19 mouse cellular contexts compared by ENCODE assay signal in genomic region chr7:79079212-79079611, GRCm38 (mm10). TPM values are rescaled to one million over a fixed set of nuclear protein-coding genes. Genes with fewer than 3 reads are reported as not detected.
DNase-seq lines count a peak whose midpoint lies in the region; ATAC-seq and TF ChIP-seq lines count a peak whose summit lies in the region.
"Had no signal": no experiment of that assay in that cellular context is flagged by ENCODE, and none has a peak within 500 bp of the region (broad histone marks: within the 10 kb centered on the region; RNA-seq: fewer than 3 reads in every experiment).

No protein-coding gene starts in this region.

- no peak overlapping the region for H3K4me3 ChIP-seq in forebrain, embryonic 14.5 days (ENCODE audit: low read depth, low read length)
- H3K4me3 ChIP-seq in forebrain, embryonic 10.5 days: no peak overlapping the region
- H3K4me3 ChIP-seq in hindbrain, postnatal 0 days (ENCODE audit: low read length): no peak overlapping the region
- no peak overlapping the region for H3K4me3 ChIP-seq in hindbrain, embryonic 10.5 days
- no peak overlapping the region for H3K4me3 ChIP-seq in limb, embryonic 15.5 days
- H3K4me3 ChIP-seq in limb, embryonic 10.5 days: no peak overlapping the region
- H3K4me3 ChIP-seq: embryonic facial prominence, embryonic 12.5 days; heart, embryonic 13.5 days; hindbrain, embryonic 12.5 days had no signal

- H3K9me3 ChIP-seq in forebrain, embryonic 14.5 days (replicated peaks; ENCODE audit: control insufficient read depth, low read length): no peaks in the 10 kb centered on the region
- no peaks in the 10 kb centered on the region for H3K9me3 ChIP-seq in forebrain, embryonic 10.5 days
- H3K9me3 ChIP-seq in hindbrain, postnatal 0 days (ENCODE audit: low read length): no peaks in the 10 kb centered on the region
- H3K9me3 ChIP-seq in hindbrain, embryonic 10.5 days: no peaks in the 10 kb centered on the region
- H3K9me3 ChIP-seq in limb, embryonic 15.5 days: no peaks in the 10 kb centered on the region
- no peaks in the 10 kb centered on the region for H3K9me3 ChIP-seq in limb, embryonic 10.5 days (replicated peaks)
- H3K9me3 ChIP-seq: embryonic facial prominence, embryonic 12.5 days; heart, embryonic 13.5 days; hindbrain, embryonic 12.5 days had no signal

- no peaks in the 10 kb centered on the region for H3K4me1 ChIP-seq in forebrain, embryonic 14.5 days (ENCODE audit: control insufficient read depth, insufficient read depth, low read length)
- no peaks in the 10 kb centered on the region for H3K4me1 ChIP-seq in forebrain, embryonic 10.5 days
- no peaks in the 10 kb centered on the region for H3K4me1 ChIP-seq in hindbrain, postnatal 0 days (ENCODE audit: insufficient read depth, low read length)
- H3K4me1 ChIP-seq in hindbrain, embryonic 10.5 days (replicated peaks): 0 out of 2 replicates have a peak, but pooled peaks cover 4% of the 10 kb centered on the region
- H3K4me1 ChIP-seq in limb, embryonic 15.5 days: 0 out of 2 replicates have a peak, but pooled peaks cover 5% of the 10 kb centered on the region
- no peaks in the 10 kb centered on the region for H3K4me1 ChIP-seq in limb, embryonic 10.5 days
- H3K4me1 ChIP-seq: embryonic facial prominence, embryonic 12.5 days; heart, embryonic 13.5 days; hindbrain, embryonic 12.5 days had no signal

- no peak for ATAC-seq in forebrain, embryonic 14.5 days
- ATAC-seq in hindbrain, postnatal 0 days: 0 out of 2 replicates have a peak, but pooled peaks have one; percentile 15
- ATAC-seq in limb, embryonic 15.5 days (ENCODE audit: insufficient number of reproducible peaks, low FRiP score, low TSS enrichment, low read depth): no peak
- ATAC-seq: hindbrain, embryonic 16.5 days had no signal

- H3K4me2 ChIP-seq in forebrain, embryonic 14.5 days (ENCODE audit: low read length): no peak overlapping the region
- H3K4me2 ChIP-seq in hindbrain, postnatal 0 days (ENCODE audit: low read depth, low read length): no peak overlapping the region
- H3K4me2 ChIP-seq in limb, embryonic 15.5 days: no peak overlapping the region
- H3K4me2 ChIP-seq: embryonic facial prominence, embryonic 12.5 days; heart, embryonic 13.5 days; hindbrain, embryonic 12.5 days had no signal

- no peaks in the 10 kb centered on the region for H3K27me3 ChIP-seq in forebrain, embryonic 14.5 days (replicated peaks; ENCODE audit: control insufficient read depth, insufficient read depth, low read length)
- no peaks in the 10 kb centered on the region; the same call in 1 of the 2 replicates for H3K27me3 ChIP-seq in forebrain, embryonic 10.5 days (ENCODE audit: poor library complexity, severe bottlenecking)
- no peaks in the 10 kb centered on the region for H3K27me3 ChIP-seq in hindbrain, postnatal 0 days (ENCODE audit: insufficient read depth, low read length)
- peaks cover 9% of the 10 kb centered on the region; the same call in 1 of the 2 replicates for H3K27me3 ChIP-seq in hindbrain, embryonic 10.5 days (ENCODE audit: insufficient read depth, poor library complexity, severe bottlenecking)
- no peaks in the 10 kb centered on the region for H3K27me3 ChIP-seq in limb, embryonic 15.5 days
- no peaks in the 10 kb centered on the region for H3K27me3 ChIP-seq in limb, embryonic 10.5 days (ENCODE audit: low read depth, poor library complexity, severe bottlenecking)
- H3K27me3 ChIP-seq: embryonic facial prominence, embryonic 12.5 days; hindbrain, embryonic 12.5 days had no signal

- WGBS in forebrain, embryonic 14.5 days: 55% methylated on average over 3 of the region's 3 CpGs
- WGBS in forebrain, embryonic 10.5 days: 81% methylated on average over 3 of the region's 3 CpGs
- 40% methylated on average over 3 of the region's 3 CpGs for WGBS in hindbrain, postnatal 0 days
- WGBS in hindbrain, embryonic 10.5 days: 71% methylated on average over 3 of the region's 3 CpGs
- 64% methylated on average over 3 of the region's 3 CpGs for WGBS in limb, embryonic 15.5 days
- 77% methylated on average over 3 of the region's 3 CpGs for WGBS in limb, embryonic 10.5 days

- no peaks in the 10 kb centered on the region for H3K36me3 ChIP-seq in forebrain, embryonic 14.5 days (ENCODE audit: control insufficient read depth, insufficient read depth, low read length)
- no peaks in the 10 kb centered on the region for H3K36me3 ChIP-seq in forebrain, embryonic 10.5 days (replicated peaks)
- no peaks in the 10 kb centered on the region for H3K36me3 ChIP-seq in hindbrain, postnatal 0 days (ENCODE audit: insufficient read depth, low read length)
- H3K36me3 ChIP-seq in hindbrain, embryonic 10.5 days: no peaks in the 10 kb centered on the region
- no peaks in the 10 kb centered on the region for H3K36me3 ChIP-seq in limb, embryonic 15.5 days
- H3K36me3 ChIP-seq in limb, embryonic 10.5 days: no peaks in the 10 kb centered on the region
- H3K36me3 ChIP-seq: embryonic facial prominence, embryonic 12.5 days; heart, embryonic 13.5 days; hindbrain, embryonic 12.5 days had no signal

- no peak overlapping the region for H3K9ac ChIP-seq in forebrain, embryonic 14.5 days (ENCODE audit: low read length)
- no peak overlapping the region for H3K9ac ChIP-seq in hindbrain, postnatal 0 days (replicated peaks; ENCODE audit: low read length)
- H3K9ac ChIP-seq in limb, embryonic 15.5 days: no peak overlapping the region
- H3K9ac ChIP-seq: embryonic facial prominence, embryonic 12.5 days; heart, embryonic 13.5 days; hindbrain, embryonic 12.5 days had no signal

- peak; percentile 39 for DNase-seq in forebrain, embryonic 14.5 days (ENCODE audit: low spot score)
- DNase-seq in forebrain, embryonic 10.5 days (ENCODE audit: extremely low spot score, low spot score): no peak
- DNase-seq in hindbrain, postnatal 0 days (ENCODE audit: low spot score): peak; percentile 53
- no peak for DNase-seq in hindbrain, embryonic 10.5 days (ENCODE audit: low spot score)
- DNase-seq in limb, embryonic 10.5 days (ENCODE audit: low spot score): no peak
- DNase-seq in kidney, postnatal 14 days: no peak
- DNase-seq: adrenal gland, adult 2 months; adrenal gland, postnatal 25 days; cerebellum, adult 11 months; cerebellum, adult 9-11 months; gastrocnemius, postnatal 36 days; heart, adult 11 months; heart, postnatal 36 days; kidney, adult 11 months had no signal

- no peak for TF ChIP-seq CTCF in hindbrain, postnatal 0 days (IDR thresholded peaks at IDR 0.05; ENCODE audit: low read depth)

- H3K27ac ChIP-seq in forebrain, embryonic 14.5 days (ENCODE audit: low read depth, low read length): no peak overlapping the region
- H3K27ac ChIP-seq in forebrain, embryonic 10.5 days: no peak overlapping the region
- no peak overlapping the region for H3K27ac ChIP-seq in hindbrain, postnatal 0 days
- H3K27ac ChIP-seq in hindbrain, embryonic 10.5 days: no peak overlapping the region
- H3K27ac ChIP-seq in limb, embryonic 15.5 days: 0 out of 2 replicates have a peak overlapping the region, but pooled peaks have one; percentile 48
- H3K27ac ChIP-seq in limb, embryonic 10.5 days: no peak overlapping the region
- H3K27ac ChIP-seq: embryonic facial prominence, embryonic 12.5 days; heart, embryonic 13.5 days; hindbrain, embryonic 12.5 days had no signal

RNA-seq across cellular contexts. Expression of gene Acan, which starts 25.9 kb away (rescaled TPM):
- polyA plus RNA-seq in forebrain, embryonic 14.5 days (2014; fragmentation: Nextera tagmentation; extraction: Ambion mirVana): 0.04 and 0.09 TPM in 2 replicates
- polyA plus RNA-seq in forebrain, embryonic 10.5 days (2016; fragmentation: Nextera tagmentation; extraction: Ambion mirVana): 0.04 and 0.26 TPM in 2 replicates
- 3.2 and 3.8 TPM in 2 replicates for total RNA-seq in hindbrain, postnatal 0 days (2014; rRNA removed)
- 0.42 and 0.51 TPM in 2 replicates for polyA plus RNA-seq in hindbrain, postnatal 0 days (2015; fragmentation: Nextera tagmentation; extraction: Ambion mirVana)
- 0.10 and 0.12 TPM in 2 replicates for polyA plus RNA-seq in hindbrain, embryonic 10.5 days (2016; fragmentation: Nextera tagmentation; extraction: Ambion mirVana)
- polyA plus RNA-seq in limb, embryonic 15.5 days (2015; fragmentation: Nextera tagmentation; extraction: Ambion mirVana): 46.9 and 52.7 TPM in 2 replicates
- polyA plus RNA-seq in limb, embryonic 10.5 days (2016; fragmentation: Nextera tagmentation; extraction: Ambion mirVana): 0.06 and 0.29 TPM in 2 replicates

RNA-seq across cellular contexts. Expression of gene Hapln3, which starts 51.6 kb away (rescaled TPM):
- 2.1 and 2.7 TPM in 2 replicates for polyA plus RNA-seq in forebrain, embryonic 14.5 days (2014; fragmentation: Nextera tagmentation; extraction: Ambion mirVana)
- polyA plus RNA-seq in forebrain, embryonic 10.5 days (2016; fragmentation: Nextera tagmentation; extraction: Ambion mirVana): 2.1 and 3.6 TPM in 2 replicates
- 5.7 and 10.0 TPM in 2 replicates for total RNA-seq in hindbrain, postnatal 0 days (2014; rRNA removed)
- polyA plus RNA-seq in hindbrain, postnatal 0 days (2015; fragmentation: Nextera tagmentation; extraction: Ambion mirVana): 2.2 and 2.5 TPM in 2 replicates
- polyA plus RNA-seq in hindbrain, embryonic 10.5 days (2016; fragmentation: Nextera tagmentation; extraction: Ambion mirVana): 2.3 and 2.9 TPM in 2 replicates
- 1.2 and 1.8 TPM in 2 replicates for polyA plus RNA-seq in limb, embryonic 15.5 days (2015; fragmentation: Nextera tagmentation; extraction: Ambion mirVana)
- 1.9 and 2.3 TPM in 2 replicates for polyA plus RNA-seq in limb, embryonic 10.5 days (2016; fragmentation: Nextera tagmentation; extraction: Ambion mirVana)

Comparison
In these comparisons a context has a peak if more than half of its experiments do, and no peak if none do; other contexts are left out.
1. DNase-seq: peak in forebrain, embryonic 14.5 days (single experiment) and hindbrain, postnatal 0 days (single experiment); none in forebrain, embryonic 10.5 days (single experiment), hindbrain, embryonic 10.5 days (single experiment), limb, embryonic 10.5 days (single experiment) and kidney, postnatal 14 days (single experiment).
2. RNA of gene Acan, which starts 25.9 kb away (polyA plus RNA-seq): 46.9 to 52.7 TPM in limb, embryonic 15.5 days; 0.42 to 0.51 TPM in hindbrain, postnatal 0 days, 0.06 to 0.29 TPM in limb, embryonic 10.5 days, 0.04 to 0.26 TPM in forebrain, embryonic 10.5 days, 0.10 to 0.12 TPM in hindbrain, embryonic 10.5 days and 0.04 to 0.09 TPM in forebrain, embryonic 14.5 days; every median in the first group is over 10 times any median in the second.